Mouse (Mus musculus) liver, embryonic 14.5 days (tissue): Measurements from ENCODE around the gene Plek. TPM values are rescaled to one million over a fixed set of nuclear protein-coding genes. Genes with fewer than 3 reads are reported as not detected.

Experiments used
- ATAC-seq: fragments of 200-750 bp; cut with Nextera tagmentation; 2 replicates; pipeline ENCODE4 v1.8.0; 2017; ENCODE audit warnings: moderate number of reproducible peaks, mild to moderate bottlenecking, moderate library complexity; ENCODE audit not compliant: insufficient read depth
- DNase-seq, 3 experiments: peaks; one replicate each; pipeline ENCODE4 v3.0.0-alpha.2; 2012 to 2013; ENCODE audit warnings: low read depth in 3 of 3, low spot score in 3 of 3
- H3K27ac ChIP-seq: fragments of 300-500 bp; sonication (generic); 2 replicates; pipeline ENCODE4 v1.5.1; 2014; ENCODE audit warnings: moderate library complexity, mild to moderate bottlenecking, control low read depth, inconsistent platforms
- H3K27me3 ChIP-seq: fragments of 300-500 bp; sonication (generic); 2 replicates; pipeline ENCODE4 v1.6.1; 2014; ENCODE audit warnings: mild to moderate bottlenecking, low read length, moderate library complexity; ENCODE audit not compliant: control insufficient read depth, insufficient read depth
- H3K36me3 ChIP-seq: fragments of 300-500 bp; sonication (generic); replicated peaks from 2 replicates; pipeline ENCODE4 v1.6.1; 2014; ENCODE audit warnings: low read depth; ENCODE audit not compliant: control insufficient read depth, insufficient read depth
- H3K4me1 ChIP-seq, 2 experiments: fragments of 200-500 bp in 1 of 2; fragments of 300-500 bp in 1 of 2; sonication (generic) in 1 of 2; replicated peaks; 2 replicates each; pipeline ENCODE4 v1.6.1; 2012 to 2014; ENCODE audit warnings: antibody characterized with exemption in 1 of 2, inconsistent platforms in 1 of 2, low read length in 1 of 2; ENCODE audit not compliant: control insufficient read depth in 2 of 2, insufficient read depth in 2 of 2
- H3K4me2 ChIP-seq: fragments of 300-500 bp; sonication (generic); 2 replicates; pipeline ENCODE4 v1.6.1; 2014; ENCODE audit warnings: low read depth, mild to moderate bottlenecking, control low read depth, moderate library complexity
- H3K4me3 ChIP-seq, 2 experiments: fragments of 200-500 bp in 1 of 2; fragments of 300-500 bp in 1 of 2; sonication (generic) in 1 of 2; 2 replicates each; pipeline ENCODE4 v1.5.1; 2012 to 2014; ENCODE audit warnings: low read depth in 2 of 2, low read length in 2 of 2, mild to moderate bottlenecking in 2 of 2, control low read depth in 1 of 2, inconsistent platforms in 1 of 2, moderate library complexity in 1 of 2; ENCODE audit not compliant: insufficient read depth in 1 of 2
- H3K9ac ChIP-seq: fragments of 300-500 bp; sonication (generic); replicated peaks from 2 replicates; pipeline ENCODE4 v1.6.1; 2014; ENCODE audit warnings: mild to moderate bottlenecking, control low read depth, moderate library complexity
- H3K9me3 ChIP-seq: fragments of 300-500 bp; sonication (generic); 2 replicates; pipeline ENCODE4 v1.6.1; 2016; ENCODE audit warnings: low read length, mixed read lengths; ENCODE audit not compliant: control insufficient read depth
- CTCF ChIP-seq: IDR thresholded peaks from 2 replicates; pipeline ENCODE4 v1.5.1; 2016; ENCODE audit warnings: antibody characterized with exemption, low read depth, control low read depth
- EP300 ChIP-seq: IDR thresholded peaks from 2 replicates; pipeline ENCODE4 v1.6.1; 2016; ENCODE audit warnings: antibody characterized with exemption, low read depth
- WGBS: fragments of 180-500 bp; shearing (Covaris S2); extraction: QIAGEN DNeasy Blood & Tissue Kit; methylation state at CpG from one replicate; pipeline ENCODE4 v1.1.7; 2014; ENCODE audit not compliant: insufficient replicate concordance; 5-methylcytosine and 5-hydroxymethylcytosine counted together
- polyA plus RNA-seq, 2 experiments: library from polyadenylated mRNA; depleted of rRNA in 1 of 2; stranded (reverse) in 1 of 2; unstranded in 1 of 2; fragments of >200 nt; fragmentation: Nextera tagmentation in 1 of 2; extraction: Ambion mirVana in 1 of 2; gene quantifications; 2 replicates each; pipeline versions ENCODE4 v1.2.1 to v1.2.3; 2012 to 2014

Plek gene
- polyA plus RNA-seq, 2 experiments: 10.9 to 18.2 TPM

GRCm38 (mm10) chr11:17023984-17024383, 28.2 kb downstream of the Plek start:
- no peak for ATAC-seq

GRCm38 (mm10) chr11:17023206-17023605, 29.0 kb downstream of the Plek start:
- no peak overlapping the region for H3K27ac ChIP-seq
- H3K4me2 ChIP-seq: no peak overlapping the region
- TF ChIP-seq EP300: no peak
- TF ChIP-seq CTCF: no peak
- no peaks in the 10 kb centered on the region for H3K36me3 ChIP-seq
- no peak overlapping the region for H3K9ac ChIP-seq
- WGBS: 74% methylated on average over 6 of the region's 6 CpGs
- H3K27me3 ChIP-seq: no peaks in the 10 kb centered on the region
- ATAC-seq (no peak), DNase-seq (no peak)
- H3K9me3 ChIP-seq: no peaks in the 10 kb centered on the region
- H3K4me1 ChIP-seq: no peaks in the 10 kb centered on the region
- no peak overlapping the region for H3K4me3 ChIP-seq

More at GRCm38 (mm10) chr11:17023984-17024383, 28.2 kb downstream of the Plek start:
- Histone ChIP-seq H3K4me3 (no peak overlapping the region), H3K9me3 (no peaks in the 10 kb centered on the region), H3K27me3 (no peaks in the 10 kb centered on the region), H3K36me3 (no peaks in the 10 kb centered on the region), H3K9ac (no peak overlapping the region), H3K4me1 (no peaks in the 10 kb centered on the region), H3K4me2 (no peak overlapping the region), H3K27ac (no peak overlapping the region)
- 44% methylated on average over 3 of the region's 3 CpGs for WGBS
- no peak for DNase-seq
- no peak for TF ChIP-seq EP300
- TF ChIP-seq CTCF: no peak

DNA sequence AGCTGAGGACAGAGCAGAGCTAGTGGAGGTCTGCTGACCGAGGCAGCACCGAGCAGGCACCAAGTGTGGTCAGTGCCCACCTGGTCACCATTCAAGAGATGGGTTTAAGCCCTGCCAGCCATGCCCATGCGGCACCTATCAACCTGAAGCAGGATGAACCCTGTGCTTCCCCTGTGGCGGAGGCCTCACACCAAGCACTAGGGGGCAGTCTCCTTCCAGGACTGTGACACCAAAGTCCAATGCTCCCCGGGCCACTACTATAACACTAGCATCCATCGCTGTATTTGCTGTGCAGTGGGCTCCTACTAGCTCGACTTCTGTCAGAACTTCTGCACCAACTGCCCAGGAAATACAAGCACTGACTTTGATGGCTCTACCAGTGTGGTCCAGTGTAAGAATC, 32.9 kb downstream of the Plek start:
- Histone ChIP-seq H3K27me3 (no peaks in the 10 kb centered on the region), H3K4me3 (no peak overlapping the region), H3K27ac (no peak overlapping the region), H3K36me3 (no peaks in the 10 kb centered on the region), H3K4me1 (no peaks in the 10 kb centered on the region), H3K9ac (no peak overlapping the region), H3K9me3 (no peaks in the 10 kb centered on the region), H3K4me2 (no peak overlapping the region)
- DNase-seq (no peak), ATAC-seq (no peak)
- TF ChIP-seq CTCF (peak; percentile 47; the same call in 1 of the 2 replicates), EP300 (no peak)
- WGBS: 66% methylated on average over 7 of the region's 7 CpGs

DNA sequence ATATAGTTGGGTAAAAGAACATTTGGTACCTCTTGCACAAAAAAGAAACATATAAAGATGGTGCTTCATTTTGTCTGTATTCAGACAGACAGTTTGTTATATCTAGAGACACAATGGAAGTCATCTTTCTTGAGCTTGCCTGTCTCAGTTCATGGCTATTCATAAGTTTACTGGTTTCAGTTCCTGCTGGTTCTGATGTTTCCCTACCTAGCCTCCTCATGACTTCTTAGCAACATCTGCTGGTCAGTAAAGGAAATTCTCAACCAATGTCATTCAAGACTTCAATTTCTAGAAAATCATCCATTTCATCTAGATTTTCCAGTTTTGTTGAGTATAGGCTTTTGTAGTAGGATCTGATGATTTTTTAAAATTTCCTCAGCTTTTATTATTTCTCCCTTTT, 39.2 kb downstream of the Plek start:
- DNase-seq (no peak), ATAC-seq (no peak)
- H3K4me3 ChIP-seq: no peak overlapping the region
- no peak overlapping the region for H3K9ac ChIP-seq
- H3K36me3 ChIP-seq: no peaks in the 10 kb centered on the region
- H3K9me3 ChIP-seq: no peaks in the 10 kb centered on the region
- no peak; the same call in 1 of the 2 replicates for TF ChIP-seq CTCF
- TF ChIP-seq EP300: no peak
- no peaks in the 10 kb centered on the region for H3K4me1 ChIP-seq
- no peak overlapping the region for H3K4me2 ChIP-seq
- no peak overlapping the region for H3K27ac ChIP-seq
- no peaks in the 10 kb centered on the region for H3K27me3 ChIP-seq

DNA sequence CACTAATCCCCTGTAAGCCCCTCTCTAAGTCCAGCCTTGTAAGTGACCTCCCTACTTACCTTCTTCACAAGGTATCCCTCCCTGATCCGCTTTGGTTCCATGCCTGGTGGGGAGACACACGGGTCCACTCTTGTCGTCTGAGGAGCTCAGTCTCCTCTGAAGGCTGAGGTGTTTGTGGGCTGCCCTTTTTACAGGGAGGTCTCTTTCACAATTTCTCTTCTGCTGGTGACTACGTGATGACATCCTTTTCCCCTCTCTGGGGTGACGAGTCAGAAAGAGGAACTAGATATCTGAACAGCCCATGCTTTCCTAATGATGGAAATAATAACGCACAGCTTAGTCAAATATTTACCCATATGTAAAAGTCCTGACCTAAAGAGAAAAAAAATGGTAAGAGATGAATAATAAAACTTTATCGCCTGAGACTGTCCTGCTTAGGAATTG, 43.7 kb downstream of the Plek start:
- Histone ChIP-seq H3K9me3 (no peaks in the 10 kb centered on the region), H3K27ac (no peak overlapping the region), H3K27me3 (no peaks in the 10 kb centered on the region), H3K4me3 (peak overlapping the region in 1 of 2 experiments; percentile 46; a peak in 2 of 4 replicates), H3K36me3 (no peaks in the 10 kb centered on the region), H3K4me2 (0 out of 2 replicates have a peak overlapping the region, but pooled peaks have one; percentile 6), H3K4me1 (peaks cover 0 to 10% of the 10 kb centered on the region in 2 experiments; a peak in 2 of 4 replicates), H3K9ac (no peak overlapping the region)
- WGBS: 14% methylated on average over 7 of the region's 7 CpGs
- TF ChIP-seq EP300 (no peak), CTCF (no peak)
- DNase-seq (peak in 1 of 3 experiments; percentile 43), ATAC-seq (peak; percentile 33; the same call in 1 of the 2 replicates)
